Mouse (Mus musculus) small intestine, adult 2 months (tissue): ENCODE measurements at regions not wholly inside any gene's neighbourhood (a gene's known extent, or its start where the extent isn't known, plus 50 kb on each side); places are given as distances from the start of the nearest gene placed in this dataset.

Experiments used
- CTCF ChIP-seq: fragments of 200-500 bp; IDR thresholded peaks from 2 replicates; pipeline ENCODE4 v1.5.1; 2012; ENCODE audit warnings: low read depth, mild to moderate bottlenecking, control low read depth, inconsistent platforms, low read length, moderate library complexity, mixed read lengths; ENCODE audit not compliant: insufficient replicate concordance, insufficient read length; ENCODE audit errors: extremely low read depth
- POLR2A ChIP-seq: fragments of 200-500 bp; IDR thresholded peaks from 2 replicates; pipeline ENCODE4 v1.6.1; 2012; ENCODE audit warnings: low read depth, mild to moderate bottlenecking, control low read depth, inconsistent platforms, low read length, moderate library complexity

DNA sequence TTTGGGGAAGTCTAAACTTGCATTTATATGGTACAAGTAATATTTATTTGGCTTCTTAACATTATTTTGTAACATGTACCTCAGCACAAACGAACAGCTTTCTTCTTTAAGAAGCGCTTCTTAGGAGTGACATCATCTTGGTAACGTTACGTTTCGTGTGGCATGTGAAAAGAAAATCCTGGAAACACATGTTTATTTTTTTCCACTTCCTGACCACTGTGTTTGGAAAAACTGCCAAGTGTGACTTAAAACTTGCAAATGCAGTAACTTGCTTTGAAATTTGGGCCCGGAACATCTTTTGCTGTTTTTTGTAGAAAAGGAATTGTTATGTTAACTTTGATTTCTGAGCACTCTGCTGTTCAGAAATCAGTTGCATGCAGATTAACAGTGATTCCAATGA lies 88.6 kb upstream of the Zeb2 start:
- TF ChIP-seq CTCF (no peak), POLR2A (no peak)
